Mouse (Mus musculus) hindbrain, postnatal 0 days (tissue): ENCODE measurements around the gene Prg4. TPM values are rescaled to one million over a fixed set of nuclear protein-coding genes. Genes with fewer than 3 reads are reported as not detected.

Experiments
- ATAC-seq: fragments of 200-750 bp; cut with Nextera tagmentation; 2 replicates; pipeline ENCODE4 v1.8.0; 2017; ENCODE audit warnings: mild to moderate bottlenecking, moderate TSS enrichment, moderate library complexity
- DNase-seq: peaks from one replicate; pipeline ENCODE4 v3.0.0-alpha.2; 2015; ENCODE audit warnings: low spot score
- H3K27ac ChIP-seq: fragments of 300-500 bp; sonication (generic); 2 replicates; pipeline ENCODE4 v1.5.1; 2014; ENCODE audit warnings: mild to moderate bottlenecking
- H3K27me3 ChIP-seq: fragments of 300-500 bp; sonication (generic); 2 replicates; pipeline ENCODE4 v1.6.1; 2014; ENCODE audit warnings: low read length, mixed read lengths; ENCODE audit not compliant: insufficient read depth
- H3K36me3 ChIP-seq: fragments of 300-500 bp; sonication (generic); 2 replicates; pipeline ENCODE4 v1.6.1; 2014; ENCODE audit warnings: low read length, mixed read lengths; ENCODE audit not compliant: insufficient read depth
- H3K4me1 ChIP-seq: fragments of 300-500 bp; sonication (generic); 2 replicates; pipeline ENCODE4 v1.6.1; 2014; ENCODE audit warnings: antibody characterized with exemption, low read length, mixed read lengths; ENCODE audit not compliant: insufficient read depth
- H3K4me2 ChIP-seq: fragments of 300-500 bp; sonication (generic); 2 replicates; pipeline ENCODE4 v1.6.1; 2014; ENCODE audit warnings: low read depth, mild to moderate bottlenecking, low read length, moderate library complexity, mixed read lengths
- H3K4me3 ChIP-seq: fragments of 300-500 bp; sonication (generic); 2 replicates; pipeline ENCODE4 v1.5.1; 2014; ENCODE audit warnings: low read length
- H3K9ac ChIP-seq: fragments of 300-500 bp; sonication (generic); replicated peaks from 2 replicates; pipeline ENCODE4 v1.6.1; 2014; ENCODE audit warnings: mild to moderate bottlenecking, low read length, moderate library complexity, mixed read lengths
- H3K9me3 ChIP-seq: fragments of 300-500 bp; sonication (generic); 2 replicates; pipeline ENCODE4 v1.6.1; 2016; ENCODE audit warnings: low read length, mixed read lengths
- CTCF ChIP-seq: IDR thresholded peaks from 2 replicates; pipeline ENCODE4 v1.5.1; 2016; ENCODE audit warnings: antibody characterized with exemption, control low read depth, low read depth
- WGBS: fragments of 180-500 bp; shearing (Covaris S2); extraction: QIAGEN DNeasy Blood & Tissue Kit; methylation state at CpG from one replicate; pipeline ENCODE4 v1.1.7; 2014; 5-methylcytosine and 5-hydroxymethylcytosine counted together
- polyA plus RNA-seq: library from polyadenylated mRNA; unstranded; fragments of >200 nt; fragmentation: Nextera tagmentation; extraction: Ambion mirVana; gene quantifications from 2 replicates; pipeline ENCODE4 v1.2.1, GENCODE M21; 2015
- total RNA-seq: library from RNA; depleted of rRNA; stranded (reverse); fragments of >200 nt; gene quantifications from 2 replicates; pipeline ENCODE4 v1.2.3, GENCODE M21; 2014; rRNA removed

Prg4 gene
- 1.0 TPM in 1 of 2 replicates, not detected in the other for total RNA-seq
- polyA plus RNA-seq = 1.3 and 1.7 TPM in 2 replicates

DNA sequence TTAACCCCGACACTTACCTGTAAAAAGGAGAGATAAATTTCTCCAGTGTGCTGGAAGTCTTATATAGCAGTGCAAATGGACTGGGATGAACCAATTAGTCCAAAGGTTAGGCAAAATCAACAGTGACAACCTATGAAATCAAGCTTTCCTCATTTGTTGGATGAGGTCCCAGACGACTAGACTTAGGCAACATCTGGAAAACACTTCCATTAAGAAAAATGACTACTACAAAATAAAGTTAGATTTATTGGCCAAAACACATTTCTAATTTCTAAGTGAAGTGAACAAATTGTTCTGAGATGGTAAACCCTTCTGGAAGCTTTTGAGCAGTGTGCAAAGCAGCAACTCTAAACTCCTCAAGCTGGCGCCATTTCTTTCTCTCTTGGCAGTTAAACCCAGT lies at the start of gene Prg4:
Gene Prg4, minus strand, starts transcription at position 34 of the 400 bp plus-strand sequence.
- H3K36me3 ChIP-seq = no peaks in the 10 kb centered on the region
- H3K9ac ChIP-seq = no peak within 1 kb of the TSS
- H3K9me3 ChIP-seq = no peaks in the 10 kb centered on the region
- TF ChIP-seq CTCF = no peak
- H3K27me3 ChIP-seq = no peaks in the 10 kb centered on the region
- ATAC-seq (no peak), DNase-seq (no peak)
- WGBS = 85% methylated on average over 3 of the region's 3 CpGs
- H3K4me3 ChIP-seq = no peak within 1 kb of the TSS
- no peak within 1 kb of the TSS for H3K27ac ChIP-seq
- no peak within 1 kb of the TSS for H3K4me2 ChIP-seq
- no peaks in the 10 kb centered on the region for H3K4me1 ChIP-seq

DNA sequence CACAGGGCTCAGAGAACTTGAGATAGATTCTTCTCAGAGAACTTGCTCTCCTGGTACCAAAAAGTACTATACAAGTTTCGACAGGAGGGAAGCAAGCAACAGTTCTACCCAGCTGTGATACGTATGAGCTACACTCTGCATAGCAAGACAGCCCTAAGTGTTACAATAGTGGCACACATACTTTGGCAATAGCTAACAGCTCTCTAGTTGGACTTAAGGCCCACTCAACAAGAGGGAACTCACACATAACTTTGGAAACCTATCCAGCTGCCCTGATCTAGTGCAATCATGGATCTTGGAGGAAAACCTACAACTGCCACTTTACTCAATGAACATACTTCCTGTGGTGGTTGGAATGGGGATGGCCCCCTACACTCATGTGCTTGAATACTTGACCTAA lies 47.1 kb upstream of the Prg4 start:
- no peak for TF ChIP-seq CTCF
- no peak overlapping the region for H3K9ac ChIP-seq
- H3K36me3 ChIP-seq = no peaks in the 10 kb centered on the region
- 95% methylated on average over 2 of the region's 2 CpGs for WGBS
- H3K4me1 ChIP-seq = no peaks in the 10 kb centered on the region
- ATAC-seq (no peak), DNase-seq (no peak)
- no peaks in the 10 kb centered on the region for H3K27me3 ChIP-seq
- H3K4me3 ChIP-seq = no peak overlapping the region
- H3K9me3 ChIP-seq = no peaks in the 10 kb centered on the region
- H3K4me2 ChIP-seq = no peak overlapping the region
- no peak overlapping the region for H3K27ac ChIP-seq

DNA sequence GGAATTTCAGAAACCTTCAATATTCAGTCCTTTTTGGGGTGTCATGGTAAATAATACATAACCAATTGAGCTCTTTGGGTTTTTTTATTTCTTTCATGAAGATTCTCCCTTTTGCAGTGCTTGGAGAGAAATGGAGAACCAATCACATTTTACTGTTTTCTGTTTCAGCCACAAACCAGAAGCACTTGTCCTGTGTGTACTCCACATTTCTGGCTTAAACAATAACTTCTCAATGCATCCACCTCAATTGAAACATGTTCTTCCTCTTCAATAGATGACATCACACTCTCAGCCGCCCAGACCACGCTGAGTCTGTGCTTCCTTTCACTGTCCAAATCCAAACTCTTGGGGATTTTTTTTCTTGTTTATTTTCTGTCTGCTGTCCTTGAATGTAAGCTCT lies 39.8 kb upstream of the Prg4 start:
- WGBS = 70% methylated on average over 2 of the region's 2 CpGs
- no peak overlapping the region for H3K27ac ChIP-seq
- H3K36me3 ChIP-seq = no peaks in the 10 kb centered on the region
- ATAC-seq = no peak
- H3K4me1 ChIP-seq = no peaks in the 10 kb centered on the region
- no peak overlapping the region for H3K4me2 ChIP-seq
- no peak for TF ChIP-seq CTCF
- H3K9ac ChIP-seq = no peak overlapping the region
- no peaks in the 10 kb centered on the region for H3K9me3 ChIP-seq
- H3K27me3 ChIP-seq = no peaks in the 10 kb centered on the region
- H3K4me3 ChIP-seq = no peak overlapping the region
- no peak for DNase-seq

DNA sequence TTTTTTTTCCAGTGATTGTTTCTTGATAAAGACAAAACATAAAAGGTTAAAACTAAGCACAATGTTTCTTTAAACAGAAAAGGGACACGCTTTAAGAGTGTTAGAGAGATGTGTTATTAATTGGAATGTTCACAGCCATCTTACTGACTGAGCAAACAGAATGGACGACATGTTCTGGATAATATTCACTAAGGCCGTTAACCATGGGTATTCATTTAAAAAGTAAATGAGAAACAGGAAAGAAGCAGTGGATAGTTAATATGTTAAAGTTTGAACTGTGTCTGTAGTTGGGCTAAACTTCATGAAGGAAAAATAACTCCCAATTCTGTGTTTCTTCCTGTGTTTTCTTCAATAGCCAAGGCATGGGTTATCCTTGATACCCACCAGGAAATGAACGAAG lies 37.4 kb upstream of the Prg4 start:
- no peak for TF ChIP-seq CTCF
- no peak for DNase-seq
- 81% methylated on average over 4 of the region's 4 CpGs for WGBS
- no peak overlapping the region for H3K4me2 ChIP-seq
- no peaks in the 10 kb centered on the region for H3K27me3 ChIP-seq
- H3K4me3 ChIP-seq = no peak overlapping the region
- no peak overlapping the region for H3K9ac ChIP-seq
- no peak overlapping the region for H3K27ac ChIP-seq
- no peaks in the 10 kb centered on the region for H3K9me3 ChIP-seq
- ATAC-seq = no peak
- no peaks in the 10 kb centered on the region for H3K36me3 ChIP-seq
- H3K4me1 ChIP-seq = no peaks in the 10 kb centered on the region

DNA sequence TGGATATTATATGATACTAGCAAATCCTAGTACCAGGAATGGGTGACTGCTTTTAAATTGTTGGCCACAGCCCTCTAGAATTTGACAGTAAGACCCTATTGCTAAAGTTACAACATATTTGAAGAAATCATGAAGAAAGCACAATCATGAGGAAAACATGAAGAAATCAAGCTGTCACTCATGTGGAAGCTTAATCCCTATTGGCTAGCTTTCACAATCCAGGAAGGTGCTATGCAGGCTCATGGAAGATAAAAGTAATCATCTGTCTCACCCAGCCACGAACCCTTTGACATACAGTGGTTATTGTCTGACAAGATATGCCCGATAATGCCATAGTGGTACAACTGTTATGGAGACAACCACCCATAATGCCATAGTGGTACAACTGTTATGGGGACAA lies 32.2 kb upstream of the Prg4 start:
- H3K9me3 ChIP-seq = no peaks in the 10 kb centered on the region
- no peak overlapping the region for H3K27ac ChIP-seq
- no peaks in the 10 kb centered on the region for H3K27me3 ChIP-seq
- TF ChIP-seq CTCF = no peak
- no peaks in the 10 kb centered on the region for H3K36me3 ChIP-seq
- DNase-seq (no peak), ATAC-seq (no peak)
- no peaks in the 10 kb centered on the region for H3K4me1 ChIP-seq
- H3K4me3 ChIP-seq = no peak overlapping the region
- 91% methylated on average over 2 of the region's 2 CpGs for whole genome bisulfite sequencing
- H3K4me2 ChIP-seq = no peak overlapping the region
- H3K9ac ChIP-seq = no peak overlapping the region

DNA sequence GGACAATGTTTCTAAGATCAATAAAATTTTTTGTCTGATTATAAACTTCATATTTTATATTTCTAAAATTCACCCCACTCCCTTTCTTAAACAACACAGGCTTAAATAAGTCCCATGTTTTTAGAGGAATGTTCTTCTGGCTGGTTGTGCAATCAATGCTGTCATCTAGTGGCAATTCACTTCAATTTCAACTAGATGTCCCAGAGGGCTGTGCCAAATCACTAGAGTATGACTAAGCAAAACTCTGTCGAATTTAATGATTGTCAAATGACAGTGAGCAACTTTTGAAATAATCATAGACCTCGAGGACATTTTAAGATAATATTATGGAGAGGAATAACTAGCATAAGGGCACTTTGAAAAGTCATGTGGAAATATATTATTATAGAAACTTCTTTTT lies 31.7 kb upstream of the Prg4 start:
- Histone ChIP-seq H3K9me3 (no peaks in the 10 kb centered on the region), H3K4me3 (no peak overlapping the region), H3K36me3 (no peaks in the 10 kb centered on the region), H3K9ac (no peak overlapping the region), H3K27ac (no peak overlapping the region), H3K4me1 (no peaks in the 10 kb centered on the region), H3K27me3 (no peaks in the 10 kb centered on the region), H3K4me2 (no peak overlapping the region)
- peak; percentile 39 for TF ChIP-seq CTCF
- 68% methylated on average over 2 of the region's 2 CpGs for WGBS
- DNase-seq (peak; percentile 14), ATAC-seq (no peak)

DNA sequence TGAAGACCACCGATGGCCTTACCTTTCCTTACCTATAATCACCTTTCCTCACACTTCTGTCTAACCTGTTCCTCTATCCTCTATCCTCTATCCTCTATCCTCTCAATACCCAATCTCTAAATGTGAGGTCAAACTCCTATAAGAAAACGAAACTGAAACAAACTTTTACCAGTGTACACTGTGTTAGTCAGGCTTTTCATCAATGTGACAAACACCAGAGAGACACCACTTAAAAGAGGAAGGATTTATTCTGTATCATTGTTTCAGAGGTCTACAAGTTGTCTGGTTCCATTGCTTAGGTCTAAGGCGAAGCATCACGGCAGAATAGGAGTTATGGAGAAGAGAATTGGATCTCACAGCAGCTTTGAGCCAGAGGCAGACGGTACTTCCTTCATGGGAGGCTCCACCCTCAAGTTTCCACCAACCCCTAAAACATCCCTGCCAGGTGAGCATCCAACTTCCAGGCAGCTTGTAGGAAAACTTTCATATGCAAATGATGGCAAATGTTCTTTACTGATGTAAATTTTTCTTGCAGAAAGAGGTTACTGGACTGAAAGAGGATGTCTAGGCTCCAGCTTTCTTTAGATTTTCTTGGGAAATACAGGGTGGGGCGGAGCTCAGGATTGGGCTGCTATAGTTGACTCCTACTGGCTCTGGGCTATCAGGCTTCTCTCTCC lies 30.8 kb upstream of the Prg4 start:
- ATAC-seq (no peak), DNase-seq (no peak)
- TF ChIP-seq CTCF = no peak
- no peak overlapping the region for H3K9ac ChIP-seq
- no peak overlapping the region for H3K27ac ChIP-seq
- WGBS = 87% methylated on average over 6 of the region's 6 CpGs
- no peaks in the 10 kb centered on the region for H3K36me3 ChIP-seq
- no peaks in the 10 kb centered on the region for H3K9me3 ChIP-seq
- H3K27me3 ChIP-seq = no peaks in the 10 kb centered on the region
- H3K4me1 ChIP-seq = no peaks in the 10 kb centered on the region
- no peak overlapping the region for H3K4me3 ChIP-seq
- H3K4me2 ChIP-seq = no peak overlapping the region
